Mouse (Mus musculus): Measurements from ENCODE around the gene Mrps15. TPM values are rescaled to one million over a fixed set of nuclear protein-coding genes. Genes with fewer than 3 reads are reported as not detected.

Gene Mrps15
- total and polyA plus RNA-seq, 3 experiments: 91.5 to 157 TPM; not detected in 1

GRCm38 (mm10) chr4:126103057-126103581 is 56.4 kb downstream of the Mrps15 start:
- peaks cover 41% of the 10 kb centered on the region for H3K79me2 ChIP-seq (ENCODE audit: control insufficient read depth, insufficient read depth, low read length, poor library complexity)
- peaks cover 9 to 51% of the 10 kb centered on the region in 2 experiments for H3K4me1 ChIP-seq (ENCODE audit: control insufficient read depth in 1 of 2, insufficient read depth in 2 of 2, low read length in 2 of 2)
- H3K27ac ChIP-seq (ENCODE audit: control insufficient read depth, low read depth, low read length): peak overlapping the region; percentile 93
- DNase-seq (ENCODE audit: low read depth, low spot score): peak; percentile 98
- H3K9me3 ChIP-seq (replicated peaks; ENCODE audit: insufficient read depth, low read length): no peaks in the 10 kb centered on the region
- peak overlapping the region; percentile 58 to 71 for H3K4me3 ChIP-seq (ENCODE audit: control insufficient read depth in 1 of 2, insufficient read depth in 1 of 2, low read depth in 2 of 2, low read length in 2 of 2)
- H3K27me3 ChIP-seq (ENCODE audit: control insufficient read depth in 1 of 2, insufficient read depth in 2 of 2, low read length in 2 of 2): no peaks in the 10 kb centered on the region
- H3K9ac ChIP-seq (ENCODE audit: control insufficient read depth, low read depth, low read length, poor library complexity, severe bottlenecking): peak overlapping the region; percentile 84
- peaks cover 0 to 39% of the 10 kb centered on the region in 2 experiments; a peak in 2 of 4 replicates for H3K36me3 ChIP-seq (ENCODE audit: control insufficient read depth in 1 of 2, insufficient read depth in 2 of 2, low read length in 2 of 2)
- TF ChIP-seq UBTF (IDR thresholded peaks at IDR 0.05; ENCODE audit: borderline replicate concordance, insufficient read depth, low read depth, low read length): no peak
- TF ChIP-seq ELF1 (IDR thresholded peaks at IDR 0.05; ENCODE audit: low read depth, low read length): peak; percentile 39; the same call in 1 of the 2 replicates
- TF ChIP-seq MXI1 (IDR thresholded peaks at IDR 0.05; ENCODE audit: low read depth, low read length): peak; percentile 88
- TF ChIP-seq ETS1 (IDR thresholded peaks at IDR 0.05; ENCODE audit: low read depth, low read length): peak; percentile 99
- TF ChIP-seq GABPA (IDR thresholded peaks at IDR 0.05; ENCODE audit: low read depth, low read length): peak; percentile 82
- peak; percentile 47; the same call in 1 of the 2 replicates for TF ChIP-seq KAT2A (conservative IDR thresholded peaks at IDR 0.05; ENCODE audit: low read depth, low read length)
- no peak for TF ChIP-seq MYB (IDR thresholded peaks at IDR 0.05; ENCODE audit: low read depth, low read length)
- TF ChIP-seq USF2 (IDR thresholded peaks at IDR 0.05; ENCODE audit: borderline replicate concordance in 1 of 2, insufficient read depth in 1 of 2, low read depth in 1 of 2, low read length in 2 of 2): no peak
- no peak for TF ChIP-seq MEF2A (IDR thresholded peaks at IDR 0.05; ENCODE audit: extremely low read depth, insufficient replicate concordance, low read depth, low read length, poor library complexity, severe bottlenecking)
- peak; percentile 91 for TF ChIP-seq SIN3A (IDR thresholded peaks at IDR 0.05; ENCODE audit: low read length)
- no peak for TF ChIP-seq RAD21 (IDR thresholded peaks at IDR 0.05; ENCODE audit: low read depth, low read length)
- TF ChIP-seq HCFC1 (IDR thresholded peaks at IDR 0.05; ENCODE audit: low read depth, low read length): peak; percentile 70; the same call in 1 of the 2 replicates
- no peak for TF ChIP-seq GATA1 (IDR thresholded peaks at IDR 0.05; ENCODE audit: low read depth, low read length)
- no peak for TF ChIP-seq USF1 (IDR thresholded peaks at IDR 0.05; ENCODE audit: low read depth, low read length)
- TF ChIP-seq RCOR1 (IDR thresholded peaks at IDR 0.05; ENCODE audit: low read depth, low read length): no peak
- no peak for TF ChIP-seq TAL1 (IDR thresholded peaks at IDR 0.05; ENCODE audit: low read length)
- peak; percentile 80; the same call in 1 of the 2 replicates for TF ChIP-seq MAX (IDR thresholded peaks at IDR 0.05; ENCODE audit: low read length)
- TF ChIP-seq NRF1 (IDR thresholded peaks at IDR 0.05; ENCODE audit: insufficient read depth, low read depth, low read length, poor library complexity, severe bottlenecking): no peak
- TF ChIP-seq BHLHE40 (IDR thresholded peaks at IDR 0.05; ENCODE audit: borderline replicate concordance, low read depth, low read length): peak; percentile 69
- peak in 1 of 2 experiments; percentile 39; a peak in 2 of 4 replicates for TF ChIP-seq POLR2A (IDR thresholded peaks at IDR 0.05; ENCODE audit: control insufficient read depth in 1 of 2, insufficient read depth in 1 of 2, low read depth in 1 of 2, low read length in 2 of 2, poor library complexity in 1 of 2)
- TF ChIP-seq CHD1 (IDR thresholded peaks at IDR 0.05; ENCODE audit: low read depth, low read length): peak; percentile 87; the same call in 1 of the 2 replicates
- TF ChIP-seq ZNF384 (IDR thresholded peaks at IDR 0.05; ENCODE audit: low read depth, low read length): no peak
- TF ChIP-seq POLR2AphosphoS2 (IDR thresholded peaks at IDR 0.05; ENCODE audit: low read length): 0 out of 2 replicates have a peak, but pooled peaks have one; percentile 64
- peak; percentile 77; the same call in 1 of the 2 replicates for TF ChIP-seq MAFK (IDR thresholded peaks at IDR 0.05; ENCODE audit: borderline replicate concordance, low read depth, low read length)
- peak; percentile 58 for TF ChIP-seq TCF12 (IDR thresholded peaks at IDR 0.05; ENCODE audit: low read depth, low read length)
- TF ChIP-seq SMC3 (IDR thresholded peaks at IDR 0.05; ENCODE audit: low read depth, low read length): no peak
- TF ChIP-seq CHD2 (IDR thresholded peaks at IDR 0.05; ENCODE audit: low read length): no peak
- TF ChIP-seq CTCF (IDR thresholded peaks at IDR 0.05 in 2 of 3, conservative IDR thresholded peaks at IDR 0.05 in 1 of 3; ENCODE audit: control insufficient read depth in 1 of 3, insufficient read depth in 1 of 3, low read depth in 2 of 3, low read length in 3 of 3, poor library complexity in 1 of 3, severe bottlenecking in 1 of 3): no peak
- TF ChIP-seq ZKSCAN1 (IDR thresholded peaks at IDR 0.05; ENCODE audit: low read depth, low read length): no peak
- TF ChIP-seq JUND (IDR thresholded peaks at IDR 0.05; ENCODE audit: low read depth, low read length): peak; percentile 95; the same call in 1 of the 2 replicates
- 0 out of 2 replicates have a peak, but pooled peaks have one; percentile 8 for TF ChIP-seq E2F4 (IDR thresholded peaks at IDR 0.05; ENCODE audit: borderline replicate concordance, low read depth, low read length)
- TF ChIP-seq MYC (IDR thresholded peaks at IDR 0.05; ENCODE audit: low read depth, low read length): peak; percentile 89
- no peak for TF ChIP-seq MAZ (IDR thresholded peaks at IDR 0.05; ENCODE audit: low read depth, low read length)
- peak; percentile 74; the same call in 1 of the 2 replicates for TF ChIP-seq TBP (IDR thresholded peaks at IDR 0.05; ENCODE audit: low read depth, low read length)
- TF ChIP-seq POLR2AphosphoS5 (IDR thresholded peaks at IDR 0.05; ENCODE audit: borderline replicate concordance, low read depth, low read length): no peak
- no peak for TF ChIP-seq ZC3H11A (IDR thresholded peaks at IDR 0.05; ENCODE audit: low read depth, low read length)

Data from MEL (cell line).